Mouse (Mus musculus) CD4-positive helper T cell, adult 2 months (primary cell): ENCODE results near the gene Gsto1.
A peak's percentile ranks its signal among the peaks of the same experiment; 100 is the strongest.

Source experiments
- DNase-seq: peaks from one replicate; pipeline ENCODE4 v3.0.0-alpha.2; 2012; ENCODE audit warnings: low read depth, missing footprints, low spot score

The Gsto1 gene

GRCm38 (mm10) chr19:47890489-47891130 is 35.8 kb downstream of the Gsto1 start:
- peak; percentile 50 for DNase-seq

- no peak for DNase-seq
These were observed 37.0 kb downstream of the Gsto1 start for GRCm38 (mm10) chr19:47891562-47892312.

GRCm38 (mm10) chr19:47893092-47893491 is 38.3 kb downstream of the Gsto1 start:
- DNase-seq, result no peak

- DNase-seq, result peak; percentile 29
These were observed 43.8 kb downstream of the Gsto1 start for GRCm38 (mm10) chr19:47898472-47899079.

GRCm38 (mm10) chr19:47900012-47900411 is 45.2 kb downstream of the Gsto1 start:
- DNase-seq, result no peak

- DNase-seq, result no peak
These were observed 45.8 kb downstream of the Gsto1 start for GRCm38 (mm10) chr19:47900558-47900957.

- DNase-seq, result no peak
These were observed 47.8 kb downstream of the Gsto1 start for GRCm38 (mm10) chr19:47902316-47903201.

GRCm38 (mm10) chr19:47903679-47904078 is 48.9 kb downstream of the Gsto1 start:
- no peak for DNase-seq

- no peak for DNase-seq
These were observed 50.3 kb downstream of the Gsto1 start for GRCm38 (mm10) chr19:47905081-47905480.

- no peak for DNase-seq
These were observed 50.8 kb downstream of the Gsto1 start for GRCm38 (mm10) chr19:47905603-47906002.

- no peak for DNase-seq
These were observed 52.8 kb downstream of the Gsto1 start for GRCm38 (mm10) chr19:47907596-47907995.

- DNase-seq, result no peak
These were observed 54.2 kb downstream of the Gsto1 start for GRCm38 (mm10) chr19:47908961-47909371.

GRCm38 (mm10) chr19:47909387-47910116 is 54.8 kb downstream of the Gsto1 start:
- DNase-seq, result no peak

- DNase-seq, result peak; percentile 87
These were observed 55.4 kb downstream of the Gsto1 start for GRCm38 (mm10) chr19:47910117-47910618.

- DNase-seq, result peak; percentile 62
These were observed 56.0 kb downstream of the Gsto1 start for GRCm38 (mm10) chr19:47910751-47911150.

GRCm38 (mm10) chr19:47913344-47913743 is 58.6 kb downstream of the Gsto1 start:
- no peak for DNase-seq

GRCm38 (mm10) chr19:47914191-47914590 is 59.4 kb downstream of the Gsto1 start:
- DNase-seq, result no peak
